Mouse (Mus musculus) lung, embryonic 14.5 days (tissue): ENCODE data around the gene Pirt. TPM values are rescaled to one million over a fixed set of nuclear protein-coding genes. Genes with fewer than 3 reads are reported as not detected.

Experiments
- ATAC-seq: fragments of 200-750 bp; cut with Nextera tagmentation; 2 replicates; pipeline ENCODE4 v1.8.0; 2017; ENCODE audit warnings: mild to moderate bottlenecking, moderate TSS enrichment, moderate library complexity; ENCODE audit not compliant: insufficient read depth
- DNase-seq: peaks from one replicate; pipeline ENCODE4 v3.0.0-alpha.2; 2015
- H3K27ac ChIP-seq: fragments of 300-500 bp; sonication (generic); 2 replicates; pipeline ENCODE4 v1.5.1; 2014; ENCODE audit warnings: low read depth, mild to moderate bottlenecking, moderate library complexity
- H3K27me3 ChIP-seq: fragments of 300-500 bp; sonication (generic); 2 replicates; pipeline ENCODE4 v1.6.1; 2014; ENCODE audit warnings: low read length, control low read depth; ENCODE audit not compliant: insufficient read depth
- H3K36me3 ChIP-seq: fragments of 300-500 bp; sonication (generic); 2 replicates; pipeline ENCODE4 v1.6.1; 2014; ENCODE audit warnings: control low read depth; ENCODE audit not compliant: insufficient read depth
- H3K4me1 ChIP-seq: fragments of 300-500 bp; sonication (generic); 2 replicates; pipeline ENCODE4 v1.6.1; 2014; ENCODE audit warnings: antibody characterized with exemption, control low read depth; ENCODE audit not compliant: insufficient read depth
- H3K4me2 ChIP-seq: fragments of 300-500 bp; sonication (generic); 2 replicates; pipeline ENCODE4 v1.6.1; 2014; ENCODE audit warnings: mild to moderate bottlenecking
- H3K4me3 ChIP-seq: fragments of 300-500 bp; sonication (generic); 2 replicates; pipeline ENCODE4 v1.5.1; 2014; ENCODE audit warnings: low read depth, low read length
- H3K9ac ChIP-seq: fragments of 300-500 bp; sonication (generic); 2 replicates; pipeline ENCODE4 v1.6.1; 2014
- H3K9me3 ChIP-seq: fragments of 300-500 bp; sonication (generic); 2 replicates; pipeline ENCODE4 v1.6.1; 2016; ENCODE audit warnings: low read depth, low read length, control low read depth
- CTCF ChIP-seq: IDR thresholded peaks from 2 replicates; pipeline ENCODE4 v1.5.1; 2016; ENCODE audit warnings: antibody characterized with exemption, low read depth
- WGBS: fragments of 180-500 bp; shearing (Covaris S2); extraction: QIAGEN DNeasy Blood & Tissue Kit; methylation state at CpG from one replicate; pipeline ENCODE4 v1.1.7; 2014; 5-methylcytosine and 5-hydroxymethylcytosine counted together
- polyA plus RNA-seq: library from polyadenylated mRNA; unstranded; fragments of >200 nt; fragmentation: Nextera tagmentation; extraction: Ambion mirVana; gene quantifications from 2 replicates; pipeline ENCODE4 v1.2.1, GENCODE M21; 2014

The Pirt gene
- polyA plus RNA-seq, 1 experiment from 2014 or later: 0.29 TPM

GRCm38 (mm10) chr11:66928311-66928710 is 16.5 kb downstream of the Pirt start:
- no peak for TF ChIP-seq CTCF
- DNase-seq: no peak
- H3K36me3 ChIP-seq: no peaks in the 10 kb centered on the region
- no peak for ATAC-seq
- WGBS: 61% methylated on average over 3 of the region's 3 CpGs
- no peak overlapping the region for H3K4me2 ChIP-seq
- H3K9me3 ChIP-seq: no peaks in the 10 kb centered on the region
- H3K27me3 ChIP-seq: no peaks in the 10 kb centered on the region
- no peak overlapping the region for H3K9ac ChIP-seq
- no peaks in the 10 kb centered on the region for H3K4me1 ChIP-seq
- H3K27ac ChIP-seq: no peak overlapping the region
- H3K4me3 ChIP-seq: no peak overlapping the region

DNA sequence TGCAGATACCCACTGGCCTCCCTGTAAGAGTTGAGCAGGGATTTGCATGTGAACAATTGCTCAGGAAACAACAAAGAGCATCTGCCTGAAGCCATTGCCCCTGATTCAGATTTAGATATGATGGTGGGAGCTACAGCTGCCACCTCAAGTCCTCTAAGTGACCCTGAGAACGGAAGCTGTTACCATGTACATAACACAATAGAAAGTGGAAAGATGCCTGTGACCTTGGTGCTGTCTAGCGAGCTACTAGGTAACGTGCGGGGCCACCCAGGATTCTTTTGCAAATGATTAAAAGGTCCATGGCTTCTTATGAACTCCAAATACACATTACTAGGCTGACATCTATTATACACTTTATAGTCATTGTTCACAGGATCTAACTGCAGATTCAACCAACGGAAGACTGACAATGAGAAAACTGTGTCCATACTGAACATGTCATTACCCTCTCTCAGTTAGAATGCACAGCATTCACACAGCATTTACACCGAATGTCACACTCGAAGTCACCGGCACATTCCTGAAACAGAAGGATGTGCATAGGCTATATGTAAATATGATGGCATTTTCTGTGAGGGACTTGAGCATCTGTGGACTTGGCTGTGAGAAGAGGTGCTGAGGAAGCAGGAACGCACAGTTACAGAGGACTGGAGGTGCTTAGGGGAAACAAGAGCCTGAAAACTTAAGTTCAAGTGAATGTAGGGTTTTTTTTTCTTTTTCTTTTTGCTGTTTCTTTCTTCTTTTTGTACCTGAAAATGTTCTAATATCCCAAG is 21.2 kb downstream of the Pirt start:
- Histone ChIP-seq H3K9ac (no peak overlapping the region), H3K4me2 (no peak overlapping the region), H3K9me3 (no peaks in the 10 kb centered on the region), H3K27me3 (no peaks in the 10 kb centered on the region), H3K36me3 (no peaks in the 10 kb centered on the region), H3K4me3 (no peak overlapping the region), H3K27ac (no peak overlapping the region), H3K4me1 (no peaks in the 10 kb centered on the region)
- 66% methylated on average over 9 of the region's 9 CpGs for WGBS
- no peak for ATAC-seq
- TF ChIP-seq CTCF: no peak
- no peak for DNase-seq

GRCm38 (mm10) chr11:66934428-66935173 is 22.8 kb downstream of the Pirt start:
- 62% methylated on average over 7 of the region's 7 CpGs for WGBS
- ATAC-seq: no peak
- no peak overlapping the region for H3K27ac ChIP-seq
- H3K4me3 ChIP-seq: no peak overlapping the region
- no peaks in the 10 kb centered on the region for H3K4me1 ChIP-seq
- H3K4me2 ChIP-seq: no peak overlapping the region
- H3K9ac ChIP-seq: no peak overlapping the region
- no peaks in the 10 kb centered on the region for H3K9me3 ChIP-seq
- H3K27me3 ChIP-seq: no peaks in the 10 kb centered on the region
- no peak for DNase-seq
- H3K36me3 ChIP-seq: no peaks in the 10 kb centered on the region
- no peak for TF ChIP-seq CTCF

GRCm38 (mm10) chr11:66942011-66942410 is 30.2 kb downstream of the Pirt start:
- WGBS: 88% methylated on average over 5 of the region's 5 CpGs
- Histone ChIP-seq H3K9me3 (no peaks in the 10 kb centered on the region), H3K4me2 (no peak overlapping the region), H3K27me3 (no peaks in the 10 kb centered on the region), H3K4me3 (no peak overlapping the region), H3K27ac (no peak overlapping the region), H3K36me3 (no peaks in the 10 kb centered on the region), H3K9ac (no peak overlapping the region), H3K4me1 (no peaks in the 10 kb centered on the region)
- ATAC-seq (no peak), DNase-seq (no peak)
- no peak for TF ChIP-seq CTCF

DNA sequence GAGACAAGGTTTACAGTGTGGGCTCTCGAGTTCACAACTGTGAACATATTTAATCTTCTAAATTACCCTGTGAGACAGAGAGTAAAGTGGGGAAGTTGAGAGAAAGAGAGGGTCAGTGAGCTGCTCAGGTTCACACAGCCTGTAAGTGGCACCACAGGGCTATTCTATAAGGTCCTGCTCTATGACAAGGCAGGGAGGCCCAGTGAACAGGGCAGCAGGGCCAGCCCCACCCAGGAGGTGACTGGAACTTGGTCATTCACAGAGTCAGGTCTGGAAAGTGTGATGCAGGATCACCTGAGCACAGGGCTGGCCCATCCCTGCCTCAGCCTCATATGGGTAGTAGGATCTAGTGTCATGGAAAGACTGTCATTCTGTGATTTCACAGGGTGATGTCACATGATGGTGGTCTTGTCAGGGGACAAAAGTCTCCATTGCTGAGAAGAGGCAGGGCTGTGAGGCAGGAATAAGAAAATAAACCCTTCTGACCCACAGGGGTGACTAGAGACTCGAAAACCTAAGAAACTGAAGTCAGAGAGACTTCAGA is 33.5 kb downstream of the Pirt start:
- Histone ChIP-seq H3K9ac (no peak overlapping the region), H3K4me1 (no peaks in the 10 kb centered on the region), H3K27ac (no peak overlapping the region), H3K4me3 (no peak overlapping the region), H3K4me2 (no peak overlapping the region), H3K9me3 (no peaks in the 10 kb centered on the region), H3K36me3 (no peaks in the 10 kb centered on the region), H3K27me3 (no peaks in the 10 kb centered on the region)
- no peak for ATAC-seq
- TF ChIP-seq CTCF: no peak
- DNase-seq: no peak
- WGBS: 55% methylated on average over 2 of the region's 2 CpGs

DNA sequence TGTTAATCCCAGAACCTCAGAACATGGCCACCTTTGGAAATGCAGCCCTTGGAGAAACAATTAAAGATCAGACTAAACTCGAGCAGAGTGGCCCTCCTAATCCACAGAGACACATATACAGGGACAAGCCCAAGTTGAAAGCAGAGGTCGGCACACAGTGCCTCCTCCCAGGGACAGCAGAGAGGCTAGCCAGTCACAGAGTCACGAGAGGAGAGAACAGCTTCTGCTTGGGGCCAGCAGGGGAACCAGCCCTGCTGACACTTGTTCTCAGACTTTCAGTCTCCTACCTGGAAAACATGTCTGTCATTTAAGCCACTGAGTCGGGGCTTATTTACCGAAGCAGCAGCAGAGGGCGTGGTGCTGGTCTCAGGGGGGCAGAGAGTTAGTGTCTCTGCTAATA is 34.7 kb downstream of the Pirt start:
- Histone ChIP-seq H3K27ac (0 out of 2 replicates have a peak overlapping the region, but pooled peaks have one; percentile 34), H3K36me3 (no peaks in the 10 kb centered on the region), H3K4me2 (no peak overlapping the region), H3K9me3 (no peaks in the 10 kb centered on the region), H3K4me3 (no peak overlapping the region), H3K9ac (no peak overlapping the region), H3K27me3 (no peaks in the 10 kb centered on the region), H3K4me1 (no peaks in the 10 kb centered on the region)
- 59% methylated on average over 6 of the region's 6 CpGs for whole genome bisulfite sequencing
- no peak for TF ChIP-seq CTCF
- no peak for DNase-seq
- no peak for ATAC-seq

DNA sequence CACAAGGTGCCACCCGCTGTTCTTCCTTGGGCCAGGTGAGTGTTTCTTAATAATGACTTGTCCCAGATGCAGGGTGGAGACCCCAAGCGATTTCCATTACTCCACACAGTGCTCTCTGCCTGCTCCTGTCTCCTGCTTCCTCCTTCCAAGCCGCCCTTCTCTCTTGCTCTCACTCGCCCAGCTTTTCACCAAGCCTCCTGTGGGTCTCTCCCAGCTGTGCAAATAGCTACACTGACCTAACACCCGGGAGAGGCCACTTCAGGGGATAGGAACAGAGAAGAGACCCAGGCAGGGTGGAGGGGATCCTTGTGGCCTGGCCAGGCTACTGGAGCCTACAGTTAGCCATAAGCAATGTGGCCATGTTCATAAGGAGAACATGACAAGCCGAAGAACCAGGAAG is 35.1 kb downstream of the Pirt start:
- no peak for DNase-seq
- Histone ChIP-seq H3K27ac (0 out of 2 replicates have a peak overlapping the region, but pooled peaks have one; percentile 34), H3K4me1 (no peaks in the 10 kb centered on the region), H3K4me3 (no peak overlapping the region), H3K27me3 (no peaks in the 10 kb centered on the region), H3K9ac (no peak overlapping the region), H3K9me3 (no peaks in the 10 kb centered on the region), H3K36me3 (no peaks in the 10 kb centered on the region), H3K4me2 (no peak overlapping the region)
- no peak for TF ChIP-seq CTCF
- no peak for ATAC-seq
- WGBS: 64% methylated on average over 6 of the region's 6 CpGs
